Mouse (Mus musculus) liver, postnatal 0 days (tissue): Measurements from ENCODE around the gene D130043K22Rik. TPM values are rescaled to one million over a fixed set of nuclear protein-coding genes. Genes with fewer than 3 reads are reported as not detected.
A peak's percentile ranks its signal among the peaks of the same experiment; 100 is the strongest.

Experiments
- ATAC-seq: fragments of 200-750 bp; cut with Nextera tagmentation; 2 replicates; pipeline ENCODE4 v1.8.0; 2017; ENCODE audit warnings: mild to moderate bottlenecking, moderate library complexity
- DNase-seq: peaks from one replicate; pipeline ENCODE4 v3.0.0-alpha.2; 2016
- H3K27ac ChIP-seq: fragments of 300-500 bp; sonication (generic); 2 replicates; pipeline ENCODE4 v1.5.1; 2014; ENCODE audit warnings: antibody characterized with exemption, moderate library complexity, mild to moderate bottlenecking, low read depth
- H3K27me3 ChIP-seq: fragments of 300-500 bp; sonication (generic); 2 replicates; pipeline ENCODE4 v1.6.1; 2014; ENCODE audit warnings: low read length, control low read depth, mixed read lengths; ENCODE audit not compliant: insufficient read depth
- H3K36me3 ChIP-seq: fragments of 300-500 bp; sonication (generic); replicated peaks from 2 replicates; pipeline ENCODE4 v1.6.1; 2014; ENCODE audit warnings: mild to moderate bottlenecking, control low read depth, low read length, moderate library complexity, mixed read lengths; ENCODE audit not compliant: insufficient read depth
- H3K4me1 ChIP-seq: fragments of 300-500 bp; sonication (generic); 2 replicates; pipeline ENCODE4 v1.6.1; 2014; ENCODE audit warnings: antibody characterized with exemption, mild to moderate bottlenecking, control low read depth; ENCODE audit not compliant: insufficient read depth
- H3K4me2 ChIP-seq: fragments of 300-500 bp; sonication (generic); 2 replicates; pipeline ENCODE4 v1.6.1; 2014; ENCODE audit warnings: low read depth, mild to moderate bottlenecking, low read length, moderate library complexity, mixed read lengths
- H3K4me3 ChIP-seq: fragments of 300-500 bp; sonication (generic); 2 replicates; pipeline ENCODE4 v1.5.1; 2014; ENCODE audit warnings: low read depth, low read length
- H3K9ac ChIP-seq: fragments of 300-500 bp; sonication (generic); replicated peaks from 2 replicates; pipeline ENCODE4 v1.6.1; 2014; ENCODE audit warnings: mild to moderate bottlenecking, moderate library complexity
- H3K9me3 ChIP-seq: fragments of 300-500 bp; sonication (generic); 2 replicates; pipeline ENCODE4 v1.6.1; 2016; ENCODE audit warnings: mild to moderate bottlenecking, control low read depth, low read length, mixed read lengths
- CTCF ChIP-seq: sonication (generic); IDR thresholded peaks from 2 replicates; pipeline ENCODE4 v1.5.1; 2016; ENCODE audit warnings: antibody characterized with exemption, low read depth
- EP300 ChIP-seq: IDR thresholded peaks from 2 replicates; pipeline ENCODE4 v1.6.1; 2016; ENCODE audit warnings: antibody characterized with exemption, low read depth, mild to moderate bottlenecking
- WGBS: fragments of 180-500 bp; shearing (Covaris S2); extraction: QIAGEN DNeasy Blood & Tissue Kit; methylation state at CpG from one replicate; pipeline ENCODE4 v1.1.7; 2014; ENCODE audit not compliant: insufficient replicate concordance; 5-methylcytosine and 5-hydroxymethylcytosine counted together
- polyA plus RNA-seq: library from polyadenylated mRNA; unstranded; fragments of >200 nt; fragmentation: Nextera tagmentation; extraction: Ambion mirVana; gene quantifications from 2 replicates; pipeline ENCODE4 v1.2.1, GENCODE M21; 2015

The D130043K22Rik gene
- polyA plus RNA-seq, 1 experiment from 2014 or later: 0.48 TPM

- H3K4me2 ChIP-seq: peak overlapping the region; percentile 56
- H3K27me3 ChIP-seq: no peaks in the 10 kb centered on the region
- TF ChIP-seq CTCF (no peak), EP300 (no peak)
- DNase-seq: peak; percentile 29
- no peaks in the 10 kb centered on the region for H3K36me3 ChIP-seq
- no peak for ATAC-seq
- no peaks in the 10 kb centered on the region for H3K9me3 ChIP-seq
- peak overlapping the region; percentile 32 for H3K4me3 ChIP-seq
- peak overlapping the region; percentile 67 for H3K27ac ChIP-seq
- H3K4me1 ChIP-seq: peaks cover 5% of the 10 kb centered on the region
- WGBS: 32% methylated on average over 4 of the region's 4 CpGs
- peak overlapping the region; percentile 65 for H3K9ac ChIP-seq
These were observed 100.6 kb downstream of the D130043K22Rik start for GRCm38 (mm10) chr13:24945567-24945966.

GRCm38 (mm10) chr13:24947158-24947557 is 102.2 kb downstream of the D130043K22Rik start:
- Histone ChIP-seq H3K9ac (0 out of 2 replicates have a peak overlapping the region, but pooled peaks have one; percentile 21), H3K36me3 (no peaks in the 10 kb centered on the region), H3K4me2 (peak overlapping the region; percentile 56), H3K27ac (peak overlapping the region; percentile 61), H3K4me3 (peak overlapping the region; percentile 20; the same call in 1 of the 2 replicates), H3K4me1 (peaks cover 8% of the 10 kb centered on the region), H3K27me3 (no peaks in the 10 kb centered on the region), H3K9me3 (no peaks in the 10 kb centered on the region)
- ATAC-seq (peak; percentile 53), DNase-seq (no peak)
- TF ChIP-seq CTCF: no peak
- TF ChIP-seq EP300: no peak
- 58% methylated on average over 5 of the region's 5 CpGs for WGBS

GRCm38 (mm10) chr13:24948870-24949269 is 103.9 kb downstream of the D130043K22Rik start:
- Histone ChIP-seq H3K27ac (0 out of 2 replicates have a peak overlapping the region, but pooled peaks have one; percentile 19), H3K4me3 (no peak overlapping the region), H3K9ac (no peak overlapping the region), H3K9me3 (no peaks in the 10 kb centered on the region), H3K36me3 (no peaks in the 10 kb centered on the region), H3K27me3 (no peaks in the 10 kb centered on the region), H3K4me1 (peaks cover 8% of the 10 kb centered on the region), H3K4me2 (no peak overlapping the region)
- no peak for TF ChIP-seq CTCF
- no peak for TF ChIP-seq EP300
- DNase-seq: no peak
- no peak for ATAC-seq
- 77% methylated on average over 6 of the region's 6 CpGs for WGBS

Other genes starting within 250 kb of the D130043K22Rik start
- not detected in 2 replicates for gene Armh2, start 103.9 kb upstream of the D130043K22Rik start, polyA plus RNA-seq
- 69.1 and 71.9 TPM in 2 replicates for gene Gmnn, start 83.2 kb upstream of the D130043K22Rik start, polyA plus RNA-seq
- gene BC005537, start 43.5 kb upstream of the D130043K22Rik start, polyA plus RNA-seq: 10.4 and 10.6 TPM in 2 replicates
- gene Acot13, start 13.6 kb upstream of the D130043K22Rik start, polyA plus RNA-seq: 101 and 102 TPM in 2 replicates
- gene Tdp2, start 13.5 kb upstream of the D130043K22Rik start, polyA plus RNA-seq: 18.3 and 18.4 TPM in 2 replicates
- 3.8 and 3.9 TPM in 2 replicates for gene Aldh5a1, start 92.5 kb downstream of the D130043K22Rik start, polyA plus RNA-seq
- gene Gpld1, start 98.0 kb downstream of the D130043K22Rik start, polyA plus RNA-seq: 52.2 and 59.7 TPM in 2 replicates
- 5.1 and 6.3 TPM in 2 replicates for gene Mrs2, start 175.2 kb downstream of the D130043K22Rik start, polyA plus RNA-seq
- 1.2 and 1.5 TPM in 2 replicates for gene Dcdc2a, start 210.9 kb downstream of the D130043K22Rik start, polyA plus RNA-seq